Mouse (Mus musculus): Measurements from ENCODE around the gene Senp3.

DNA sequence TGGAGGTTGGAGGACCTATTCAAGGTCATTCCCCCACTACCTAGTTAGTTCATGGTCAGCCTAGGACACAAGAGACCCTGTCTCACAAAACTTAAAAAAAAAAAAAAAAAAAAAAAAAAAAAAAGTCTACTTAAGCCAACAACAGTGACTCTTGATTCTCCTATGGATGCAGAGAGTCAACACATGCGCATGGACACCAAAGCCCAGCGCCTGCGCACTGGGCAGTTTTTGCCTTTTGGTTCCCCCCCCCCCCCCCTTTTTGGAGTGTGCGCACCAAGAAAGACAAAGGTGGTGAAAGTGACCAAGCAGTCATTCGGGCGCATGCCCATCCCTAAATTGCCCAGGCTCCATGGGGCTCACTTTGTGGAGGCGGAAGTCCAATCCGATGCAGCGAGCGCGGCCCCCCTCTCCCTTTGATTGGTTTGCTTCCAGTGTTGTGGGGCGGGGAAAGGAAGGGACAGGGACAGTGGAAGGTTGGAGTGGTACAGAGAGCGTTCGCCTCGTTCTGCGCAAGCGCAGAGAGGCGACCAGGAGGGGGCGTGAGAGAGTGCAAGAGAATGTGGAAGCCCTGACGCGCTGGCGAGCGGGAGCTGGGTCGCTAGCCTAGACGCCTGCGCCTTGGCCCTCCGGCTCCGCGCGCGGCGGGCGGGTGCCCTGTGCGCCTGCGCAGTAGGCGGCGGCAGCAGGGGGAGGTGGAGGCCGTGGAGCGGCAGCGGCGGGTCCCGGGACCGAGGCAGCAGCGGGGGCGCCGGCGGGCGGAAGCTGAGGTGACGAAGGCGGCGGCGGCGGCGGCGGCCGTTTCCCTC lies 49.4 kb downstream of the Senp3 start, which contains the start of gene Fxr2:
- peak; percentile 72 for TF ChIP-seq CTCF (IDR thresholded peaks at IDR 0.05; ENCODE audit: low read depth, low read length)
- TF ChIP-seq POLR2A (IDR thresholded peaks at IDR 0.05; ENCODE audit: insufficient read depth, low read length): peak; percentile 23
- 0 out of 2 replicates have a peak, but pooled peaks have one; percentile 27 for TF ChIP-seq EP300 (IDR thresholded peaks at IDR 0.05; ENCODE audit: insufficient read depth, low read depth, low read length)
